Mouse (Mus musculus): Measurements from ENCODE around the gene Vps45.

GRCm38 (mm10) chr3:96082100-96082499 is 23.8 kb upstream of the Vps45 start:
- TF ChIP-seq POLR2A (IDR thresholded peaks at IDR 0.05; ENCODE audit: control insufficient read depth, extremely low read depth, insufficient read depth, low read length, poor library complexity) = no peak
- TF ChIP-seq CTCF (IDR thresholded peaks at IDR 0.05; ENCODE audit: borderline replicate concordance, control insufficient read depth, extremely low read depth, insufficient read depth, low read length, poor library complexity) = no peak

Measured in thymus, adult 2 months (tissue).